Mouse (Mus musculus): ENCODE data around the gene Rundc3a. TPM values are rescaled to one million over a fixed set of nuclear protein-coding genes. Genes with fewer than 3 reads are reported as not detected.
"Not testable (repeated sequence)": the region's sequence is repeated elsewhere in the genome, so short reads cannot be mapped to it uniquely, and the experiment has no call there.

Rundc3a gene
- total RNA-seq, 2 experiments from 2014 or later: not detected

DNA sequence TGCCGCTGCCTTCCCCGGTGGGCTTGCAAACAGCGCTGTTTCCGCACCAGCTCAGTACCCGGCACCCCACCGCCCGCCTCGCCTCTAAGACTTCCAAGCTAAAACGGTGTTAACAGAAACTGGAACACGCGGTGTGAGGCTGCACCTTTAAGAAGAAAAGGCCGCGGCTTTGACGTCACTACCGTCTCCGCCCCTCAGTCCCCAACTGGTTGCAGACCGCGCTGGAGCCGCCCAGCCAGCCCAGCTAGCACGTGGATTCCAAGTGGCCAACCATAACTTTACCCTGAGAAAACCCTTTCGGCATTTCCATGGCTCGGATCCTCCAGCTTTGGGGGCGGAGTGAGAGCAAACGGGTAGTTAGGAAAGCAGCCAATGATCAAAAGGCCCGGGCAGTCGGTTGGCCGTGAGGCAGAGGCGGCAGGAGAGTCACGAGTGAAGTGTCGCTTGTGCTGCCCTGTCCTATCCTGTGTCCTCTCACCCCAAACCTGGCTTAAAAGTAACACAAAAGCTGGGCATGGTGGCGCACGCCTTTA lies 15.2 kb downstream of the Rundc3a start:
- DNase-seq (ENCODE audit: low spot score): peak; percentile 99

DNA sequence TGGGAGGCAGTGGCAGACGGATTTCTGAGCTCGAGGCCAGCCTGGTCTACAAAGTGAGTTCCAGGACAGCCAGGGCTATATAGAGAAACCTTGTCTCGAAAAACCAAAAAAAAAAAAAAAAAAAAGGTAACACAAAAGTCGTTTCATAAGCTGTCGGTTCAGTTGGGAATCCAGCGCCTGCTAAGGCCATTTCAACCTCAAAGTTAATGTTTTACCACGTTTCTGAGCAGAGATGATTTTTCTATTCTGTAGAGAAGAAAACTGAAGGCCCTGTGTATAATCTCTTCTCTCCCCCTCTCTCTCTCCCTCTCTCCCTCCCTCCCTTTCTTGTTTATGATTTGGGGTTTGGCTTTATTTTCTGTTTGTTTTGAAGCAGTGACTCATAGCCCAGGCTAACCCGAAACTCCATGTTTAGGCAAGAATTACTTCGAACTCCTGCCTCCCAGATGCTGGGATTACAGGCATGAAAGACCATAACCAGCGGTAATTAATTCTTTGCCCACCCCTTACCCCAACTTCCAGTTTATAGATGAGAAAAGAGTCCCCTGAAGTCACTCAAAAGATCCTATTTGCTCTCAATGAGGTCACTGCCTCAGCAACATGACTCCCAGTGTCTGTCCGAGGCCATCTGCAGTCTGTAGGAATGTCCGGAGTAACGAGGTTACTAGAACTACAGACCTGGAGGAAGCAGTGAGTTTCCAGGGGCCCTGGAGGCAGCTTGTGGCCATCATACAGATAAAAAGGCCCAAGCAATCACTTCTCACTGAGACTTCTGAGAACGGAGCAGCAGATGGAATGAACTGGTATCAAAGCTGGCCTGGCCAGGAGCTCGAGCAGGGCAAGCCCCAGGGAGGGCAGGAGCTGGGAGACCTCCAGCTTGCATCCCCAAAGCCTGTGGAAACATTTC lies 15.9 kb downstream of the Rundc3a start:
- no peak for DNase-seq (ENCODE audit: low spot score)

DNA sequence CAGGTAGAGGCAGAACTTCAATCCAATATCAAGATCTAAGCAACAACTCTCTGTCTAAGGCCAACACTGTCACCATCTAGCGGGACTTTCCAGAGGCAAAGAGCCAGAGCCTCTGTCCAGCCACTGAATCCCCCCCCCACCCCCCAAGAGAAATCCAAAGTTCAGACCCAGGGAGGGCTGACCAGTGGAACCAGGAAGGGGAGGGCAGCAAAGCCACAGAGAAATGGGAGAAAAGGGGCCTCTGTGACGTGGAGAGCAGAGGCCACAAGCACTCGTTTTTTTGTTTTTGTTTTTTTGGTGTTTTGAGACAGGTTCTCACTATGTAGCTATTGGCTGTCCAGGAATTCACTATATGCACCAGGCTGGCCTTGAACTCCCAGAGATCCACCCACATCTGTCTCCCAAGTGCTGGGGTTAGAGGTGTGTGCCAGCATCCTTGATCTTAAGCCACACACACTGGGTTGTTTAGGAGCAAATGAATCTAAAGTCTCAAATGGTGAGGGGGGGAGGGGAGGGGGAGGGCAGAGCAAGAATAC lies 16.7 kb downstream of the Rundc3a start:
- no peak for DNase-seq (ENCODE audit: low spot score)

DNA sequence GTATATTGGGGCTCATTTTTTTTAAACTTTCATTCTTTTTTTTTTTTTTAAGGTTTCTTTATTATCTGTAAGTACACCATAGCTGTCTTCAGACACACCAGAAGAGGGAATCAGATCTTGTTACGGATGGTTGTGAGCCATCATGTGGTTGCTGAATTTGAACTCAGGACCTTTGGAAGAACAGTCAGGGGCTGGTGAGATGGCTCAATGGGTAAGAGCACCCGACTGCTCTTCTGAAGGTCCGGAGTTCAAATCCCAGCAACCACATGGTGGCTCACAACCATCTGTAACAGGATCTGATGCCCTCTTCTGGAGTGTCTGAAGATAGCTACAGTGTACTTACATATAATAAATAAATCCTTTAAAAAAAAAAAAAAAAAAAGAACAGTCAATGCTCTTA lies 17.1 kb downstream of the Rundc3a start:
- not testable (repeated sequence) for DNase-seq (ENCODE audit: low spot score)

DNA sequence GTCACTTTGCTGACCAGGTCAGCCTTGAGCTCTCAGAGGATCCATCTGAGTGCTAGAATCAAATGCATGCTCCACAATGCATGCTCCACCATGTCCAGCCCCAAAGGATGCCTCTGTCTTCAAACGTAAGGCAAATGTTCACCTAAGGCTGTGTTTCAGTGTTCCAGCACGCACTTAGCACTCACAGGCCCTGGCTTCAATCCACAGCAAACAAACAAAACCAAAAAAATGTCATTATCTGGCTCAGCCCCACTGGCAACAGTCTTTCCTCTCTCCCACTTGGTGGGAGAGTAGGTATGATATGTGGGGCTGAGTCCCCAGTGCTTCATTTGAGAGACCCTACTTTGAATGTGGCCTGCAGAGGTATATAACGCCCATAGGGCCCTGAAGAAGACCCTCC lies 17.9 kb downstream of the Rundc3a start:
- DNase-seq (ENCODE audit: low spot score): no peak

DNA sequence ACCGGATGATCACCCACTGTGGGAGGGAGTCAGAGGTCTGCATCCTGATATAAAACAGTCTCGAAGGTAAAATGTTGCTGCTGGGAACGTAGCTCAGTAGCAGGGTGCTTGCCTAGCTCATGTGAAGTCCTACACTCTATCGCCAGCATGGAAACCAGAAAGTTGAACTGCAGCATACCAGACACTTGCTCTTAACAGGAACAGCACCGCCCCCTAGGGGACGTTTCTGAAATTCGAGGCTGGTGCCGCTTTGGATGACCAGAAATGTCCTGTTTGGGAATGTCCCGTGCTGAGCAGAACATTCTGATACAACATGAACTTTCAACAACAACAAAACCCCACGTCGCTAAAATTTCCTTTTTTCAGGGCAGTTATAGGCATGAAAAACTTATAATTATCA lies 18.5 kb downstream of the Rundc3a start:
- peak; percentile 94 for DNase-seq (ENCODE audit: low spot score)

DNA sequence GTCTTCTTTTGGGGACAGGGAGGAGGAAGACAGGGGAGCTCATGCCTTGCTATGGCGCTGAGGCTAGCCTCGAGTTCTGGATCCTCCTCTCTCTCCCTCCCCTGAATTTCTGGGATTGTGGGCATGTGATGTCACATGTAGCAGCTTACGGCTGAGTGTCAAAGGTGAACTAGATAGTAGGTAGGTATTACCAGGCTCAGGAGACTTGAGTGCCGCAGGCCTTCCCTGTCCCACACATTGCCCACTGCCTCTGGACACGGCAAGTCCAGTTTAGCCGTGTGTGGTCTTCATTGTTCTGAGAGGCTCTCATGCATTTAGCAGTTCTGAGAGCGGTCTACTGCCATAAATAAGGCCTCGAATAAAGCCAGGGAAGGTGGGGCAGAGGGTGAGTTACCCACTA lies 19.9 kb downstream of the Rundc3a start:
- DNase-seq (ENCODE audit: low spot score): no peak

DNA sequence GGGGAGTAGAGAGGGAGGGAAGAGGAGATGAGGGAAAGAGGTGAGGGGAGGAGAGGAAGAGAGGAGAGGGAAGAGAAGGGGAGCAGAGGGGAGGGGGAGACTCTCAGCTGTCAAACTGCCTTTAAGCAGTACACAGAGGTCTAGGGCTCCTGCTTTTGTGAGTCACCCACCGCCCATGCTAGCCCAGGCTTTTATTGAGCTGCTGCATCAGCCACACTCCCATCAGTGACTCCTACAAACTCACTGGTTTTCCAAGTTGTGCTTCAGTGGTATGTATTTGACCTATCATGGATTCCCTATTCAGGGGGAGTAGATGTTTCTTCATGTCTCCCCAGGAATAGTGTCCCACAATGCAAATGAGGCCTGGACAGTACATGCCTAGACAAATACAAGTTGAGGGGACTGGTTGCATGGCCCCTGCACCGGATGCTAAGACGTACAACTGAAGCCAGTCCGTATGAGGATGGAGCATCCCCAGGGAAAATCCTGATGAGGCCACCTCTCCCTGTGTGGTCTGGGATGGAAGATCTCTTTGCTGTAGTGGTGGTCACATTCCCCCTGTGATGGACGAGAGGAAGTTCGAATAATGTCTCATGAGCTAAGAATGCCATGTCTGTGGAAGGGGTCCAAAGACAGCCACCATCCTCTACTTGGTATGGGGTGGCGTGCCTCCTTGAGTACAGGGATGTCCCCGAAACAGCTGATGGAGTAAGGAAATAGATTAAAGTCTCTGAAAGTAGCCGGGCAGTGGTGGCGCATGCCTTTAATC lies 22.0 kb downstream of the Rundc3a start:
- DNase-seq (ENCODE audit: low spot score): no peak

DNA sequence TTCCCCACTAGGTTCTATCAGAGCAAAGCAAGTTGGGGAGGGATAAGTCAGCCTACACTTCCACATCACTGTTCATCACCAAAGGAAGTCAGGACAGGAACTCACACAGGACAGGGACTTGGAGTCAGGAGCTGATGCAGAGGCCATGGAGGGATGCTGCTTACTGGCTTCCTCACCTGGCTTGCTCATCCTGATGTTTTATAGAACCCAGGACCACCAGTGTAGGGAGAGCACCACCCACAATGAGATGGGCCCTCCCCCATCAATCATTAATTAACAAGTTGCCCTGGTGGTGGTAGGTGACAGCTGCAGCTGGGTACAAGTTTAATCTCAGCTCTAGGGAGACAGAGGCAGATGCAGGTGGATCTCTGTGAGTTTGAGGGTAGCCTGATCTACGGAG lies 24.0 kb downstream of the Rundc3a start:
- DNase-seq (ENCODE audit: low spot score): no peak

DNA sequence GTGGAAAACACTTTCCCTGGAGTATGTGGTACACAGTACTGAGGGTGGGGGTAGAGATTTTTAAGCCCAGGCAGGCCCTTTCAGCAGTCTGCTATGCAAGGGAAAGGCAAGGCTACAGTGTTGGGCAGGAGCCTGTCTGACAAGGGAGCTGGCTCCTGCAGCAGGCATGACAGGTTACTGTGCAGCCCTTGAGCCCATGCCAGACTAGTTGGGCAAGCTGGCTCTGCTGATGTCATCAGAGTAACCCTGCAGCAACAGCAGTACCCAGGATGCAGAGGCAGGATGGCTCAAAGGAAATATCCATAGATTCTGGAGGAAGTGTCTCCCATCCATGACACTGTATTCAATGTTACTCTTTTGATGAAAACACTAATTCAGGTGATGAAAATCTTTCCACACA lies 25.7 kb downstream of the Rundc3a start:
- no peak for DNase-seq (ENCODE audit: low spot score)

DNA sequence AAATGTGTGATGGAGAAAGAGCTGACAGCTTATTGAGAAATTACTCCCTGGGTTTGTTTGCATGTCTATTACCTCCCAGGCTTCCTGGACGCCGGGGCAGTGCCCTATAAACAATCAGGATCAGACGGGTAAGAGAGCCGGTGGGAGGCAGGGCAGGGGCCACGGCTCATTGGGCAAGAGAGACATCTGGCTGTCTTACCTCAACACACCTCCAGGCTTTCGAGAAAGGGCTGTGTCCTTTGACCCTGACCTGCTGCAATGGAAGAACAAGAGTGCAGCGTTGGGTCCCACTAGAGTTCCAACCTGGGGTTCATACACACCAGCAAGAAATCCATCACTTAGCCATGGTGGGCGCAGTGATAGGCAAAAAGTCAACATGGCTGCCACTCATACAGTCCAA lies 28.4 kb downstream of the Rundc3a start:
- no peak for DNase-seq (ENCODE audit: low spot score)

DNA sequence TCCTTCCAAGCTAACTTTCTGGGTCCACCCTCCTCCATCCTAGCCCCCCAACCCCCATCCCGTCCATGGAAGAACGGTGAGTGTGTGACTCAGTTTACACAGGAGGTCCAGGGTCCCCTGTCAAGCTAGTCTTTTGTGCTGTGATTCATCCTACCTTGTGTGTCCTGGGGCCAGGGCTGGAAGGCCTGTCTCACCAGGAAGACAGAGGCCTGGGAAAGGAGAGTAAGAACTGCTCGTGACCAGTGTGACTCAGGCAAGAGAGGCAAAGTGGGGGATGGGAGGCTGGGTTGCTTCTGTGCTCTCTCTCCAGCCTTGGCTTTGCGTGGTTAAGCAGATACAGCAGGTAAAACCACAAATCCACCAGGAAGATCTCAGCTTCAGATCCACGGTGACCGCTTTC lies 31.5 kb downstream of the Rundc3a start:
- DNase-seq (ENCODE audit: low spot score): no peak

DNA sequence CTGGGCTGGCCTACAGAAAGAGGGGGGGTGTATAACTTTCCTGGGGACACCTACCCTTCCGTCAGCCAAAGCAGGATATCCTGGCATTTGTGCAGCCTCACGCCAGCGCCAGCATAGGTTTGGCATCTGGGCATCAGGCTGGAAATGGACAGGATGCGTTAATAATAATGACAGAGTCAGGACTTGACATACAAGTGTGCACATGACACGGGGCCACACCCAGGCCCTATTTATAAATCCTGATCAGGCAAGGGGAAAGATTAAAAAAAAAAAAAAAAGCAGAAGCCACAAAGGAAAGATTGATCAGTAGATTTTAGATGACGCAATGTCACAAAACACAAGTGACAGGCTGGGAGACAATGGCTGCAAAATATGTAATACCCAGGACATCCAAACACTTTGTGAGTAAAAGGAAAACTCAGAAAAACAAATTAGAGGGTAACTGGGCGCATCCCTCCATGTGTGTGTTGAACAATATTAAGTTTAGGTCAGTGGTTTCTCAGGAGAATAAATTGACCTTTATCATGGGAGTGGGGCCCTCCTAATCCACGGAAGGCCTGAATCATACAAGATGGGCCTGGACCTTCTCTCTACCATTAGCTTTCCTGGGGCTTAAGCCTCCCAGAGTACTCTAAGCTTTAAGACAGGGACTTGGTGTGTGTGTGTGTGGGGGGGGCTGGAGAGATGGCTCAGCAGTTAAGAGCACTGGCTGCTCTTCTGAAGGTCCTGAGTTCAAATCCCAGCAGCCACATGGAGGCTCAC lies 32.5 kb downstream of the Rundc3a start:
- DNase-seq (ENCODE audit: low spot score): no peak

DNA sequence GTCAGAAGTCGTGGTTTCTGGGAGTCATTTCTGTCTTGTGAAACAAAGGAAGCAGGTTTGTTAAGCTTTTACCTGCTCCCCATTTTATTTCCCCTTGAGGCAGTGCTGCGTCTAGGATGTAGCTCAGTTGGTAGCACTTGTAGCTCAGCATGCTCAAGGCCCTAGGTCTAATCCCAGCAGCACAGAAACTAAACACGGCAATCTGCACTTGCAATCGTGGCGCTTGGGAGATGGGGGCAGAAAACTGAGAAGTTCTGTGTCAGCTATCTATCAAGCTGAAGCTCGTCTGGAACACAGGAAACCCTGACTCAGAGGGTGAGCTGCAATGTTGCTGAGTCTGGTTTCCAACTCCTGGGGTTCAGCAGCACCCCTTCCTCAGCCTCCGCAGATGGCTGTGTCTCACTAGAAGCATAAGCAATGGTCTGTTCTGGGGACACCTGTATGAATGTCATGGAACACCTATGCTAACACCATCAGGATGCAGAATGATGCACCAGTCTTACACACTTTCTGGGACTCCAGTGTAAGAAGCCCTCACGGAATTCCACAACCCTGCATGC lies 35.9 kb downstream of the Rundc3a start:
- DNase-seq (ENCODE audit: low spot score): no peak

DNA sequence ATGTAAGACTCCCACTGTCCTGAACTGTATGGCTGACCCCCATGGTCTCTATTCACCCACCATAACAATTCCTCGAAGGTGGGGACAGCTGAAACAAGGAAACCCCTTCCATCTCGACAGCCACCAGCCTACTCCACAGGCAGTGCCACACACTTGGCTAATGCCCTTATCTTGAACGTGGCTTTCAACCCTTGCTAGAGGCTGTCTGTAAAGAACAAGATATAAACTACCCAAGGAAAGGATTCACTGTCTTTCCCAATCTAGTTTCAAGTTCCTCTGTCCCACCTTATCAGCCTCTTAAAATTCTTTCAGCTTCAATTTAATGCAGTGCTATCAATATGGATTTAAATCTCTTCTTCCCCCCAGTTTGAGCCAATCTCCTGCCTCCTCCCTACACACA lies 36.3 kb downstream of the Rundc3a start:
- no peak for DNase-seq (ENCODE audit: low spot score)

DNA sequence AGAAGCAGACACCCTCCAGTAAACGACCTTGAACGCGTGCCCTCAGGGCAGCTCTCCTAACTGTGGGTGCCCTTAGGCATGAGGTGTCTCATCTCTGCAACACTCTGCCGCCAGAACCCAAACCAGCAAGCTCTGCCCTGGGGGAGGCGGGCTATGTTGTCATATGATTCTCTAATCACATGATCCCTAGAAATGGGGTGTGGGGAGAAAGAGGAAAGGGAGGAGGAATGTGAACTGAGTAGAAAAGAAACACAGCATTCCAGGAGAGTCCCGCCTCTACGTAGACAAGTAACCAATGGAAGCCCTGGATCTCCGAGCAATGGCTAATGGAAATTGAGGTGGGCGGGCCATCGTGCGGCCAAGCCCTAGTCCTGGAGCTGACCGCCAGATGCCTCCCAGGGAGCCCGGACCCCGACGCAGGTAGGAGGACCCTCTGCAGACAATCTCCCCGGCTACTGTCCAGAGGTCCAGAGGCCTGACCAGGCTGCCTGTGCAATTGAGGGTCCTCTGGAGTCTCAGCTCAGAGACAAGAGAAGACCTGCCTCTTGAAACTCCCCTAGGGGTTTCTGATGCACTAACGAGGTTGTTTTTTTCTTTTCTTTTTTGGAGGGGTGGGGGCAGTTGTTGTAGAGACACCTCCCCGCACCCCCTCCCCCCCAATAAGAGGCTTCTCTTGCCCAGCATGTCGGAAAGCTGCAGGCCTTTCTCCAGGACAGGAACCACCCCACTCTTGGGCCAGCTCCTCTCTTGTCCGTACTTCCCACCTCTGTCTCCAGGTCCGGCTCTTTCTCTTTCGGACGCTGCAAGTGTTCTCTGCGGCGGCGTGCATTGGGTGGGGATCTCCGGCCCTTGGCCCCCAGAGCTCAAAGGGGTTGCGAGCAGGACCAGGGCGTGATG lies 37.2 kb downstream of the Rundc3a start, which contains the start of gene Grn:
TSS of gene Grn (plus strand) at position 195 of the 897 bp plus-strand sequence.
- DNase-seq (ENCODE audit: low spot score): peak; percentile 94

DNA sequence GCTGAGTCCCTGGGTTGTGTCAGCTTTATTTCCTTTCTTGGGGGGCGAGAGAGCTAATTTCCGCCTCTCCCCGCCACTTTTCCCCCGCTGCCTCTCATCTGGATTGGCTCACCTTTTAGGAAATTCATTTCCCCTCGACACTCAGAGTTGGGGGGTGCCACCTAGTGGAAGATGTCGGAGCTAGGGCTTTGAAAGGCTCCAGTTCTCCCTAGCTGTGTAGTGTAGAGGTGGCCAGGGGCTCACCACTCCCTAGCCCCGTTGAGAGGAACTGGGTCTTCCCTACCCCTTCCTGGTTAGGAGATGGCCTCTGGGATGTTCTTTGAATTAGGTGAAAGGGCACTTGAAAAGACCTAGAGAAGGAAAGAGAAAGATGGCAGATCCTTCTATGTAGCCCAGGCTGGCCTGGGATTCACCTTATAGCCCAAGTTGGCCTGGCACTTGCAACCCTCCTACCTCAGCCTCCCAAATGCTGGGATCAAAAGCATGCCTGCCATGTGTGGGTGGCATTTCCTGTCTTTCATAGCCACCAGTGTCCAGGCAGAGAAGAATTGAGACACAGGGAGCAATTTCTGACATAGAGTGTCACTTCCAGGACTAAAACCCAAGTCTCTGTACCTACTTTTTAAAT lies 37.9 kb downstream of the Rundc3a start:
- peak; percentile 86 for DNase-seq (ENCODE audit: low spot score)

DNA sequence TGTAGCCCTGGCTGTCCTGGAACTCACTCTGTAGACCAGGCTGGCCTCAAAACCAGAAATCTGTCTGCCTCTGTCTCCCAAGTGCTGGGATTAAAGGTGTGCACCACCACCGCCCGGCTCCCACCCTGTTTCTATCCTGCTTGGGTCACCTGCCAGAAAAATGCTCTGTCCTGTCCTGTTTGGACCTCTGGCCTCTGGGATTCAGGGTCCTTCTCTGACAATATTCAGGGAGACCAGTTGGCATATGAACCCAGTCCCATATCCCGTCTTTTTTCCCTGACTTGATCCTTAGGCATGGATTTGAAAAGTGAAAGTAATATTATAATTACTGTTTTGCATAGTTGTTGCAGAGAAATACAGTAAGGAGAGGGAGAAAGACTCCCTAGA lies 38.5 kb downstream of the Rundc3a start:
- no peak for DNase-seq (ENCODE audit: low spot score)

DNA sequence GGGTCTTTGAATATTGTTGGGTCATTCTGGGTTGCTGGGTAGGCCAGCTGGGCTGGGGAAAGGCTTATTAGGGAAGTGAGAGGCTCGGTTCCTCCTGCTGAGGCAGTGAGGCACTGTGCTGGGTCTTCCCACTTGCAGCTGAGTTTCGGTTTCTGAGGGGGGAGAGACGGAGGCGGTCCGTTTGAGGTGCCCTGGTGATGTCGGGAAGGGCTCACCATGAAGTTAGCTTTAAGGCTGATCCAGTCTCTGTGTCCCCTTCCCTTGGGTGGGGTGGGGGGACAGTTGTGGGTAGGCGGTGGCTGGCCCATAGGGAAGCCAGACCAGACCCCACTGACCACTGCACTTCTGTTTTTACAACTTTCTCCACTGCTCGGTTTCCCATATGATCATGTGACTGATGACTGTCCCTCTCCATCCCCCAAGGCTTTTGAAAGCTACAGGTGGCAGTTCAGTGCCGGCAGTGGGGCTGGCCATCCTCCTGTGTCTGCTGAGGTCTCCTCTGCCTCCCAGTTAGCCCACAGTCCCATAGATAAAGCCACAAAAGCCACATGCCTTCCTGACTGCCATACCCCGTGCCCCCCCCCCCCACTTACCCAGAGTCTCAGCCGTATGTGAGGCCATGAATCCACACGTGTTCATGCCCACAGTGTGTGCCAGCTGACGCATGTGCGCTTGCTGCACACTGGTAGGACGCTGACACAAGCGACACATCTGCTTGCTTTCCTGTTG lies 39.1 kb downstream of the Rundc3a start:
- DNase-seq (ENCODE audit: low spot score): peak; percentile 39
